Mouse (Mus musculus) WW6 (cell line): Measurements from ENCODE around the gene Chst10.
A peak's percentile ranks its signal among the peaks of the same experiment; 100 is the strongest.

ENCODE experiments used
- DNase-seq: peaks from one replicate; pipeline ENCODE4 v3.0.0-alpha.2; 2013; ENCODE audit warnings: low read depth, low spot score

The Chst10 gene

GRCm38 (mm10) chr1:38897431-38898248 is at the start of gene Chst10:
Gene Chst10 (minus strand): TSS chr1:38898161.
- peak; percentile 45 for DNase-seq

DNA sequence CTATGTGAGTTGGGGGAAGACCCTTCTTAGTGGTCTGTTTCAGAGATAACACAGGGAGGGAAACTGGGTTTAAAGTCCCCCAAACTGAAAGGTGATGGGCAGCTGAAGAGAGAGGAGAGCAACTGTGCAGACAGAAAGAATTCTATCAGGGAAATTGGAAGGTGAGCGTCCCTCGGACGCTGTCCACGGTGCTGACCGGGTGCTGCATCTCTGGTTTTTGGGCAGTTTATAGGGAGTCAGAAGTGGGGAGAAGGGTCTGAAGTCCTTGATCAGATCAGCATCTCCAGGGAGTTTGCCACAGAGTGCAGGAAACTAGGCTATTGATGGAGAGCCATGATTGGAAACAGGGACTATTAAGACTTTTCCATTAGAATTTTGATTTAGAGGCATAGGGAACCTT is 41.6 kb upstream of the Chst10 start:
- DNase-seq = no peak

GRCm38 (mm10) chr1:38938849-38939248 is 40.9 kb upstream of the Chst10 start, which contains the start of gene Nms:
Gene Nms (plus strand): TSS chr1:38939149.
- no peak for DNase-seq

GRCm38 (mm10) chr1:38936780-38937179 is 38.8 kb upstream of the Chst10 start:
- DNase-seq = no peak

DNA sequence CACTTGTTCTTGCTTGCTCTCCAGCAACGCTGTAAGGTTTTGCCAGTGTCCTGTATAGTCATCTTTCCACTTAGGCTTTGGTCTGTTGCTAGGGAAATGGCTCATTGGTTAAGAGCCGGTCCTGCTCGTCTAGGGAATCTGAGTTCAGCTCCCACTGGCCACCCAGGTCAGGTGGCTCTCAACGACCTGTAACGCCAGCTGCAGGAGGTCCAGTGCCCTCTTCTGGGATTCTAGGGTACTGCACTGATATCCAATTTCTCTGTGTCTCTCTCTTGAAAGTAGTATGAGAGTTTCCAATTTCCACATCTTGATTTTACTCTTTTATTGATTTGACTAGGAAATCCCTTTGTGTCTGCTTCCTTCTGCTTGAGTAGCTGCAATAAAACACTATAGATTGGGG is 36.7 kb upstream of the Chst10 start:
- no peak for DNase-seq

- DNase-seq = no peak
These were observed 32.8 kb upstream of the Chst10 start for GRCm38 (mm10) chr1:38930767-38931166.

- DNase-seq = no peak
These were observed 31.5 kb upstream of the Chst10 start for GRCm38 (mm10) chr1:38929468-38929867.

- DNase-seq = no peak
These were observed 31.0 kb upstream of the Chst10 start for GRCm38 (mm10) chr1:38928996-38929395.

GRCm38 (mm10) chr1:38903985-38904384 is 6.0 kb upstream of the Chst10 start:
- DNase-seq = no peak

DNA sequence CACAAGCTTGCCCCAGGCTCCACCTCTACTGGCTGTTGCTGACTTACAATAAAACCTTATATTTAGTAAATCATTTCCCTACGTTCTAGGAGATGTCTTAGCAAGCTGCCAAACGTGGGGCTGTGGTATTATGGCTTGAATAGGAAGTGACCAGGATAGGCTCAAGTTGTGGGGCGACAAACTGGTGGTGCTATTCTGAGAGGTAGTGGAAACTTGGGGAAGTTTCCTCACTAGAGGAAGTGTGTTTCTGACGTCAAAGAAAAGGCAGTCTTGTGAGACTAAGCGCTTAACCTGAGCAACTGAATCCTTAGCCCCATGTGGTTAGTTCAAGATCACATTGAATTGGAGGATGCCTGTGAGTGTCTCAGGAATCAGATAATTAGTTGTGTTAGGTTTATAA is 4.6 kb upstream of the Chst10 start:
- DNase-seq = no peak

GRCm38 (mm10) chr1:38893081-38893480 is 4.9 kb downstream of the Chst10 start:
- DNase-seq = no peak

DNA sequence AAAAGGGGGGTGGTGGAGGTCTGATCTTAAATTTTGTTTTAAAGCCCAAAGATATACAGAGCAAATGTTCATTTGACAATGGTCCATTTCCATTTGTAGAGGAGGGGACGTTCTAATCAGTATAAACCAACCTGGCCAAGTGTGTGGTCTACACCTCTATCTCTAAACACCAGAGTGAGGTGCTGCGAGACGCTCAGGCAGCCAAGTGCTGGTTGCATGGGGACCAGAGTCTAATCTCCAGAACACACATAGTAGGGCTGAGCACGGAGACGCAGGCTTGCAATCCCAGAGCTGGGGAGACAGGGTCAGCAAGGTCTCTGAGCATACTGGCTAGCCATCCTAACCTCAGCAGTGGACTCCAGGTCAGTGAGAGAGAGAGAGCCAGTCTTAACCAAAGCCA is 6.5 kb downstream of the Chst10 start:
- DNase-seq = no peak

GRCm38 (mm10) chr1:38888803-38889202 is 9.2 kb downstream of the Chst10 start:
- no peak for DNase-seq

- no peak for DNase-seq
These were observed 10.9 kb downstream of the Chst10 start for GRCm38 (mm10) chr1:38887011-38887410.

GRCm38 (mm10) chr1:38886602-38887001 is 11.4 kb downstream of the Chst10 start:
- no peak for DNase-seq

- no peak for DNase-seq
These were observed 12.0 kb downstream of the Chst10 start for GRCm38 (mm10) chr1:38885956-38886355.

DNA sequence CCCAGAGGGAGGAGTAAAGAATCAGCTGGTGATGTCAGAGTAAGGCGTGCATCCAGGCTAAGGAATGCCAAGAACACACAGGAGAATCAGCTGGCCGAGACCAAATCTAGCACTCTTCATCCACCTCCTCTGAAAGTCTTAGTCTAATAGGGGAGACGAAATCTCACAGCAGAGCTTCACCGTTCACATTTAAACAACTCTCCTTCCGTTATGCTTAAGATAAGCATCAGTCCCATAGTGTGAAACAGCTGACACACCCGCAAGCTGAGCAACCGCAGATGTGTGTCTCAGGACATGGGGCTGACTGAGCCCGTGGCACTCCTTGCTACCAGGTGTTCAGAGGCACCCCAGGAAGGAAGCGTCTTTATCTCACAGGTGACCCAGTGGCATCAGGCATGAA is 14.2 kb downstream of the Chst10 start:
- DNase-seq = no peak

DNA sequence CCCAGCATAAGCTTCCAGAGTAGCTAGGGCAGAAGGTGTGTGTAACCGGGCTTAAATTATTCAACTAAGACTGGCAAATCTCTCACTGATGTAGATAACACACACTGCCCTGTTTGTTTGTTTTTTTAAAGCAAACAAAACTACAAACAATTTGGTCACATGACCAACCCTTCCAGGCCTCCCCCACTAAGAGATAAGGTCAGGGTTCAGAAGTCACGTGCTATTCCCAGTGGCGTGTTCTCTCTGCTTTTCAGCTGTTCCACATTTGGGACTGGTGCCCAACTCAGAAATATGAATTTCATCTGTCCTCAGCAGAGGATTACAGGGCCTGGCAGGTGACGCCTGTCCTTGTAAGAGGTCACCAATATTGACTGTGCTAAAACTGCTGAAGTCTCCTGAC is 15.2 kb downstream of the Chst10 start:
- no peak for DNase-seq

GRCm38 (mm10) chr1:38881366-38881765 is 16.6 kb downstream of the Chst10 start:
- no peak for DNase-seq

DNA sequence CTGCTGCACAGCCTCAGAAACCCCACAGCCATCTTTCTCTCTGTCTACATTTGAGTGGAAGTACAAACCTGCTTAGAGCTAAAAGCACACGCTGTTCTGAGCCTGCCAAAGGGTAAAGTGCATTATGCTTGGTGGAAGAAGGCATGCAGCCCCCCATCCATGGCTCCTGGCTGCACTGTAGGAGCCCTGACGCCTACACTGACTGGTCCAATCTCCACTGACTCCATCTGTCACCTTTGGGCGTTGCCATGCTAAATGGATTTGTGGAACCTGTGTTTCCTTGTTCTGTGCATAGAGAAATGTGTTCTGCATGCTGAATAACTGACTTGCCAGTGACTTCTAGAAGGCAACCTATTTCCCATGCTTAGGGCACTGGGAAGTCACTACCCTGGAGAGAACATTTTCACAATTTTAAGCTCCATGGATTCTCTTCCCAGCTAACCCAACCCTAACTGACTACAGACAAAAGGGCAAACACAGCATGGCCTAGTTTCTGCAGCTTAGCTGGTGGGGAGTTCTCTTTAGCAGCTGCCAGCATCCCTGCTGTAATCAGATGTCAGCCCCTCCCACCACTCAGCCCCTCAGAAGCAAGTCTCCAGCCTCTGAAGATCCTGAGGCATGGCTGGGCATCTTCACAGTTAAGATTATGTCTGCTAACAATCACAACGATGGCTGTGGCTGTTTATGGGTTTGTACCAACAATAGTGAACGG is 21.1 kb downstream of the Chst10 start:
- DNase-seq = no peak

GRCm38 (mm10) chr1:38873911-38874310 is 24.1 kb downstream of the Chst10 start:
- DNase-seq = no peak

DNA sequence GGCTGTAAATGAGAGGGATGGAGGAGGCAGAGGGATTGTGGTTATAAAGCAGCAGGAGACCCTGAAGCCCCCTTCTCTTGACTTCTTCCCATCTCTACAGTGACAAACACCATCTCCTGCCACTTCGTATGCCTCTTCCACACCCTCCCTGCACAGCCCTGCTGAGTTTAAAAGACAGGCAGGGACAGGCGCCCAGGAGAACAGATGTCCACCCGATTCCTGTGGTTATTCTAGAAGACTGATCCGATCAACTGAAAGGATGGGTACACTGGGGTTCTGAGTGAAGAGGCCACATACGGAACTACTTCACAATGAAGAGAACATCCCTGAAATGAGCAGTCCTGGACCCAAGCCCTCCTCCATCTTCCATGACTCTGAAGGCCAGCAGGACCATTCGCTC is 26.1 kb downstream of the Chst10 start:
- DNase-seq = no peak
